18 mouse cellular contexts compared by ENCODE assay signal in the genomic region with DNA sequence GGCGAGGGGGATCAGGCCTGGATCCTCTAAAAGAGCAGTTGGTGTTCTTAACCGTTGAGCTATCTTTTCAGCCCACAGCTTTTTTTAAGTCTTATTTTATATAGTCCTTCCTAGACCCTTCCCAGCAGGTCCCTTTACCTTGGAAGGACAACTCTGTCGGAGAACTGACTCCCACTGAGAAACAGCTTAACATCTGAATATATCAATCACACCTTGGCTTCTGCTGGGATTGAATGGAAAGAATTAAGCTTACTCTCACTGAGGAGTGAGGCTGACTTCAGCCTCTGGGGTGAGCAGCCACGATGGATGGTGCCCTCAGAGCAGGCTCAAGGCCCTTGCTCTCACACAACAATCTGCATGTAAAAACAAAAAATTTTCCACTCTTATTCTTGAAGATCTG.
"Had no signal": no experiment of that assay in that cellular context is flagged by ENCODE, and none has a peak within 500 bp of the region (broad histone marks: within the 10 kb centered on the region; RNA-seq: fewer than 3 reads in every experiment).

No protein-coding gene starts in this region.

- H3K4me2 ChIP-seq: lung, embryonic 14.5 days; midbrain, embryonic 12.5 days; neural tube, embryonic 13.5 days; neural tube, embryonic 15.5 days had no signal

- H3K9ac ChIP-seq: lung, embryonic 14.5 days; midbrain, embryonic 12.5 days; neural tube, embryonic 13.5 days; neural tube, embryonic 15.5 days had no signal

- H3K36me3 ChIP-seq: midbrain, embryonic 12.5 days; neural tube, embryonic 15.5 days had no signal

- H3K9me3 ChIP-seq: megakaryocyte, embryonic 14.5 days; midbrain, embryonic 12.5 days; neural tube, embryonic 13.5 days; neural tube, embryonic 15.5 days had no signal

- H3K27ac ChIP-seq: macrophage; midbrain, embryonic 12.5 days; neural tube, embryonic 13.5 days; neural tube, embryonic 15.5 days had no signal

- DNase-seq: lung, adult 18-20 months; lung, embryonic 14.5 days; lung, postnatal 14 days; lung, postnatal 36 days; midbrain, embryonic 14.5 days; retina, postnatal 1 day; right cerebral cortex, adult 18-20 months; right cerebral cortex, postnatal 25 days; right cerebral cortex, postnatal 4 days; spleen, adult 18-20 months; thymus, adult 18-20 months; thymus, postnatal 14 days; thymus, postnatal 36 days had no signal

- H3K27me3 ChIP-seq: megakaryocyte, embryonic 14.5 days; neural tube, embryonic 13.5 days; neural tube, embryonic 15.5 days had no signal

- H3K4me1 ChIP-seq: megakaryocyte, embryonic 14.5 days; midbrain, embryonic 12.5 days; neural tube, embryonic 13.5 days; neural tube, embryonic 15.5 days had no signal

- H3K4me3 ChIP-seq: megakaryocyte, embryonic 14.5 days; midbrain, embryonic 12.5 days; neural tube, embryonic 13.5 days; neural tube, embryonic 15.5 days had no signal
